Mouse (Mus musculus) liver, embryonic 11.5 days (tissue): Measurements from ENCODE around the gene Calm1. TPM values are rescaled to one million over a fixed set of nuclear protein-coding genes. Genes with fewer than 3 reads are reported as not detected.

ENCODE experiments used
- polyA plus RNA-seq: library from polyadenylated mRNA; unstranded; fragments of >200 nt; fragmentation: Nextera tagmentation; extraction: Ambion mirVana; gene quantifications from 2 replicates; pipeline ENCODE4 v1.2.1, GENCODE M21; 2014

Gene Calm1
- polyA plus RNA-seq, 1 experiment from 2014 or later = 975 TPM

Other genes with a start within 250 kb of the Calm1 start
- 0.37 and 0.78 TPM in 2 replicates for gene Kcnk13, start 234.9 kb upstream of the Calm1 start, polyA plus RNA-seq
- gene Psmc1, start 89.3 kb upstream of the Calm1 start, polyA plus RNA-seq = 324 and 347 TPM in 2 replicates
- 14.0 and 14.3 TPM in 2 replicates for gene Nrde2, start 39.8 kb upstream of the Calm1 start, polyA plus RNA-seq